Mouse (Mus musculus) midbrain, embryonic 10.5 days (tissue): ENCODE measurements around the gene Grifin. TPM values are rescaled to one million over a fixed set of nuclear protein-coding genes. Genes with fewer than 3 reads are reported as not detected.
A peak's percentile ranks its signal among the peaks of the same experiment; 100 is the strongest.

Experiments used
- DNase-seq: peaks from one replicate; pipeline ENCODE4 v3.0.0-alpha.2; 2017; ENCODE audit warnings: low spot score
- H3K27ac ChIP-seq: fragments of 300-500 bp; sonication (generic); replicated peaks from 2 replicates; pipeline ENCODE4 v1.5.1; 2016; ENCODE audit warnings: mild to moderate bottlenecking
- H3K27me3 ChIP-seq: fragments of 300-500 bp; sonication (generic); 2 replicates; pipeline ENCODE4 v1.6.1; 2016; ENCODE audit warnings: low read depth, mild to moderate bottlenecking; ENCODE audit not compliant: poor library complexity, severe bottlenecking
- H3K36me3 ChIP-seq: fragments of 300-500 bp; sonication (generic); 2 replicates; pipeline ENCODE4 v1.6.1; 2016; ENCODE audit warnings: mild to moderate bottlenecking, moderate library complexity
- H3K4me1 ChIP-seq: fragments of 300-500 bp; sonication (generic); 2 replicates; pipeline ENCODE4 v1.6.1; 2016
- H3K4me3 ChIP-seq: fragments of 300-500 bp; sonication (generic); 2 replicates; pipeline ENCODE4 v1.5.1; 2016; ENCODE audit warnings: mild to moderate bottlenecking, moderate library complexity
- H3K9me3 ChIP-seq: fragments of 300-500 bp; sonication (generic); replicated peaks from 2 replicates; pipeline ENCODE4 v1.6.1; 2016; ENCODE audit warnings: mild to moderate bottlenecking
- WGBS: fragments of 180-500 bp; shearing (Covaris S2); methylation state at CpG from one replicate; pipeline ENCODE4 v1.1.7; 2016; 5-methylcytosine and 5-hydroxymethylcytosine counted together
- polyA plus RNA-seq: library from polyadenylated mRNA; unstranded; fragments of >200 nt; fragmentation: Nextera tagmentation; extraction: Ambion mirVana; gene quantifications from 2 replicates; pipeline ENCODE4 v1.2.1, GENCODE M21; 2016

Gene Grifin
- polyA plus RNA-seq, 1 experiment from 2014 or later: 0.62 TPM

DNA sequence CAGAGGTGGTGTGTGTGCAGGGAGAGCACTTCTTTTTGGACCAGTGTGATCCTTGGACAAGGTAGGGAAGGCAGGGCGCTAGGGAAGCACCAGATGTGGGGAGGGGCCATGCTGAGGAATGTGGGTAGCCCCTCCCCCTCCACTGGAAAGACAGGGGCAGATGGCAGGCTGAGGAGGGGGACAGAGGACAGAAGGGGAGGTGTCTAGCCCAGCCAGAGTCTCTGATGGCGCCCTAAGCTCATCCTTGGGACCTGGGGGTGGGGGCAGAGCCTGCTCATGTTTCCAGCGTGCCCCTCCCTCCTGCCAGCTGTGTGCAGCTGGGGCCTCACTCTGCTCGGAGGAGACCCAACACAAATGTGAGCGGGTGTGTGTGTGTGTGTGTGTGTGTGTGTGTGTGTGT is 16.7 kb upstream of the Grifin start:
- Histone ChIP-seq H3K27me3 (peaks cover 16% of the 10 kb centered on the region), H3K36me3 (no peaks in the 10 kb centered on the region), H3K27ac (peak overlapping the region; percentile 91), H3K4me3 (peak overlapping the region; percentile 22), H3K4me1 (peaks cover 79% of the 10 kb centered on the region), H3K9me3 (no peaks in the 10 kb centered on the region)
- DNase-seq: peak; percentile 70
- WGBS: 1% methylated on average over 5 of the region's 5 CpGs

DNA sequence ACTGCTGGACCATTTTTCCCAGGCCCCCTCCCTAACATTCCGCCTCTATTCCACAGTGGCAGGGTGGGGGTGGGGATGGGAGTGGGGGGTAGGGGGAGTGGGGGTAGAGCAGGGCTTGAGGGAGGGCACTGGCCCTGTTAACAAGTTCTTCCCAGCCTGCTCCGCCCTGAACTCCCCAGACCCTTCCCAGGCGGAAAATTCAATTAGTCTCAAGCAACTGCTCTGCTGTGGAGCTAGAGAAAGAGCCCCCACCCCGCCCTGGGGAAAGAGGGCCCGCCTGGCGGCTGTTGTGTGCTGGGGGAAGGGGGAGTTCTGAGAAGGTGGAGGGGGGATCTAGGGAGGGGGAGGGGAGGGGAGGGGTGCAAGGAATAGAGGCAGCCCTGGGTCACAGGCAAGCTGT is 14.9 kb upstream of the Grifin start:
- 3% methylated on average over 6 of the region's 6 CpGs for WGBS
- Histone ChIP-seq H3K4me1 (peaks cover 75% of the 10 kb centered on the region), H3K4me3 (peak overlapping the region; percentile 21; the same call in 1 of the 2 replicates)

DNA sequence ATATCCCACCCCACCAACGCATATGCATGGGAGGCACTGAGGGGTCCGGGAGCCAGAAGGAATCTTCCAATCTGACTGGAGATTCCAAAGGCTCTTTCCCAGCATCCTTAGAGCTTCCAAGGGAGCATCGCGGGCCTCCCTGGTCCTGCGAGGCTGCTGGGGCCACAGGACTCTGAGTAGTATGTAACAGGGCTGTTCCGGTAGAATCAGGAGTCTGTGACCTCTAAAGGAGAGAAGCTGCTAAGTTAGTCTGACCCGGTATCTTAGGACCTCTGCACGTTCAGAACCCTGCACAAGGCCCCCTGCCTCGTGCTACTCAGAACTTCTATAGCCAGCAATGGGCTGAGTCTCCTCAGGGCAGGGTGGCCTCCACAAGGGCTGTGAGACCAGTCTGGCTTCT is 14.3 kb upstream of the Grifin start:
- Histone ChIP-seq H3K27ac (peak overlapping the region; percentile 91), H3K36me3 (no peaks in the 10 kb centered on the region), H3K4me3 (peak overlapping the region; percentile 21; the same call in 1 of the 2 replicates), H3K4me1 (peaks cover 70% of the 10 kb centered on the region), H3K27me3 (peaks cover 16% of the 10 kb centered on the region), H3K9me3 (no peaks in the 10 kb centered on the region; the same call in 1 of the 2 replicates)
- no peak for DNase-seq
- WGBS: 32% methylated on average over 9 of the region's 9 CpGs

More for the DNA sequence above, 14.9 kb upstream of the Grifin start:
- no peaks in the 10 kb centered on the region for H3K36me3 ChIP-seq
- DNase-seq: peak; percentile 84
- H3K27ac ChIP-seq: peak overlapping the region; percentile 91
- H3K9me3 ChIP-seq: no peaks in the 10 kb centered on the region; the same call in 1 of the 2 replicates
- peaks cover 16% of the 10 kb centered on the region for H3K27me3 ChIP-seq

DNA sequence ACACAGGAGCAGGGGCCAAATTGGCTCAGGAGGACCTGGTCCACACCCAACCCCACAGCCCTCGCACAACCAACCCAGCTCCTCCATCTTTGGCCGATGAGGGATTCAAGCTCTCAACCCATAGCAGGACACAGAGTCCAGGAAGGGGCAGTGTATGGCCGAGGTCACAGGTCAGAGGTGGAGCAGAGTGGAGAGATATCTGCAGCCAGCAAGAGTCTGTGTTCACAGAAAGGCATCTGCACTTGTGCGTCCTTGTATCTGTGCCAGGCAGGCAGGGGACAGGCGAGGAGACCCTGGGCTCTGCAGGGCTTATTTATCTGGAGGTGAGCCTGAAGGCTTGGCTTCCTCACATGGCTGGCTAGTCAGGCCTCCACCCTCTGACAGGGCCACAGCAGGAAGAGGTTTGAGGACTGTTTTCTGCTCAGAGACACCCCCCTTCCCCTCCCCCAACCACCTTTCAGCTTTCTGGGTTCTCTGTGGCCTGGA is 10.6 kb upstream of the Grifin start:
- Histone ChIP-seq H3K4me3 (no peak overlapping the region), H3K4me1 (peaks cover 45% of the 10 kb centered on the region), H3K27me3 (peaks cover 12% of the 10 kb centered on the region), H3K9me3 (no peaks in the 10 kb centered on the region; the same call in 1 of the 2 replicates), H3K36me3 (no peaks in the 10 kb centered on the region), H3K27ac (peak overlapping the region; percentile 60)
- DNase-seq: no peak
- 57% methylated on average over 5 of the region's 5 CpGs for WGBS

DNA sequence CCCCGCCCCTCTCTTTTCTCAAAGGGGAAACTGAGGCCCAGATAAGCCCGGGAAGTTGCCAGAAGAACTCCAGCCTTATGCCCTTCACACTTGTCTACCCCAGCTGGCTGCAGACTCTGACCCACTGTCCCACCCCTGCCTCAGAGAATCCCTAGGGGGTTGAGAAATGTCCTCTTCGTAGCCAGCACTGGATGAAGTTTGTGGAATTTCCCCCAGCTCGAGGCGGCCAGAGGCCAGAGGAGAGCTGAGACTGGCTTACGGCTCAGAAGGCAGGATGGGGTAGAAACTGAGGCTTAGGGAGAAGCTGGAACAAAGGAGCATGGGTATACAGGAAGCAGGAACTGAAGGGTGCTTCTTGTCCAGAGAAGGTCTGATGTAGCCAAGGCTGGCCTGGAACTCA is 7.7 kb upstream of the Grifin start:
- H3K4me1 ChIP-seq: peaks cover 36% of the 10 kb centered on the region
- H3K27me3 ChIP-seq: no peaks in the 10 kb centered on the region; the same call in 1 of the 2 replicates
- H3K4me3 ChIP-seq: no peak overlapping the region
- peak overlapping the region; percentile 57 for H3K27ac ChIP-seq
- H3K9me3 ChIP-seq: no peaks in the 10 kb centered on the region; the same call in 1 of the 2 replicates
- WGBS: 80% methylated on average over 6 of the region's 6 CpGs
- H3K36me3 ChIP-seq: no peaks in the 10 kb centered on the region
- DNase-seq: no peak

DNA sequence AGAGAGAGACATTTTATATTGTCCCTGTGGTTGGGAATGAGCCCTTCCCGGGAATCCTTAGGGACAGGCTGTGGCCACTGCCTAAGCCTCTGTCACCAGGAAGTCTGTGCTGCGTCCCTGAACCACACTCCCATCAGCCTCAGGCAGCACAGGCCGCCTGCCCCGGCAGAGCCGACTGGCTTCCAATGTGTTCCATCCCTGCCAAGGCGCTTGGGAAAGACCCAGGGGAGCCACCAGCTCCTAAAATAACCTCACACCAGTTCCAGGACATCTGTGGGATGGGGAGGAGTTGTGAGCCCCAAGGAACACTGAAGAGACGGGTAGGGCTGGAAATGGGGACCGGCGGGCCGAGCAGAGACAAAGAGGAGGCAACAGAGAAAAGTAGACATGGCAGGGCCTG is 6.8 kb upstream of the Grifin start:
- peaks cover 46% of the 10 kb centered on the region for H3K4me1 ChIP-seq
- H3K27ac ChIP-seq: peak overlapping the region; percentile 65
- H3K9me3 ChIP-seq: no peaks in the 10 kb centered on the region; the same call in 1 of the 2 replicates
- WGBS: 83% methylated on average over 10 of the region's 10 CpGs
- DNase-seq: no peak
- H3K27me3 ChIP-seq: no peaks in the 10 kb centered on the region; the same call in 1 of the 2 replicates
- no peak overlapping the region for H3K4me3 ChIP-seq
- no peaks in the 10 kb centered on the region for H3K36me3 ChIP-seq

DNA sequence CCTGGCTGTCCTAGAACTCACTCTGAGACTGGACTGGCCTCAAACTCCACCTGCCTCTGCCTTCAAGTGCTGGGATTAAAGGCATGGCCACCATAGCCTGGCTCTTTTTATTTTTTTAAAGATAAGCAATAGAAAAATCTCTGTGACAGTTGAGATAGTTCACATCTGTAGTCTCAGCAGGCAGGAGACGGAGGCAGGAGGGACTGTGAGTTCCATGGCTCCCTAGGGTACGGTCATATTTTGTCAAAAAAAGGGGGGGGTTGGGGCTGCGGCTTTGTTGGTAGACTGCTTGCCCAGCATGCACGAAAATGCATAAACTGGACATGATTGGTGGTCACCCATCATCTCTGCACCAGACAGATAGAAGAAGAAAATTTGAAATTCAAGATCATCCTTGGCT is 6.3 kb upstream of the Grifin start:
- Histone ChIP-seq H3K27ac (peak overlapping the region; percentile 65; the same call in 1 of the 2 replicates), H3K36me3 (no peaks in the 10 kb centered on the region), H3K9me3 (no peaks in the 10 kb centered on the region; the same call in 1 of the 2 replicates), H3K27me3 (no peaks in the 10 kb centered on the region; the same call in 1 of the 2 replicates), H3K4me3 (no peak overlapping the region), H3K4me1 (peaks cover 51% of the 10 kb centered on the region)
- 87% methylated on average over 4 of the region's 4 CpGs for WGBS
- DNase-seq: no peak

DNA sequence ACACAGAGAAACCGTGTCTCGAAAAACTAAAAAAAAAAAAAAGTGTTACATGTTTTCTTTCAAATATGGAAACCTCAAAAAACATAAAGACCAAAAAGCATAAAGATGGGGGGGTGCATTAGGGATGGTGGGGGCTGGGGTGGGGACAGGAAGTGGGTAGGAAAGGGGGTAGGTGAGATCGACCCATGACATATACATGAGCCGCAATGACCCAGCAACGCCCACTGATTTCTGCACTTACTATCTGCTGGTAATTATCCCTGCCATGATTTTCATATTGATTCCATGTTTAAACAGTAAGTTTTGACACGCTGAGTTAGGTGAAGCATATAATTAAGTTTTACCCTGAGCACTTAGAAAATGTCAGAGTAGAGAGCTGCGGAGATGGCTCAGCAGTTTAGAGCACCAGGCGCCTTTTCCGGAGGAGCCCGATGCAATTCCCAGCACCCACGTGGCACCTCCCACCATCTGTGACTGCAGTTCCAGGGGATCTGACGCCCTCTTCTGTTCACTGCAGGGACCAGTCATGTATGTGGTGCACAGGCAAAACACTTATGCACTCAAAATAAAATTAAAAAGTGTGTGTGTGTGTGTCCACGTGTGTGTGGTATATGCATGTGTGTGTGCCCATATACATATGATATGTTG is 5.5 kb upstream of the Grifin start:
- 93% methylated on average over 13 of the region's 13 CpGs for WGBS
- H3K4me1 ChIP-seq: peaks cover 55% of the 10 kb centered on the region
- no peaks in the 10 kb centered on the region for H3K36me3 ChIP-seq

DNA sequence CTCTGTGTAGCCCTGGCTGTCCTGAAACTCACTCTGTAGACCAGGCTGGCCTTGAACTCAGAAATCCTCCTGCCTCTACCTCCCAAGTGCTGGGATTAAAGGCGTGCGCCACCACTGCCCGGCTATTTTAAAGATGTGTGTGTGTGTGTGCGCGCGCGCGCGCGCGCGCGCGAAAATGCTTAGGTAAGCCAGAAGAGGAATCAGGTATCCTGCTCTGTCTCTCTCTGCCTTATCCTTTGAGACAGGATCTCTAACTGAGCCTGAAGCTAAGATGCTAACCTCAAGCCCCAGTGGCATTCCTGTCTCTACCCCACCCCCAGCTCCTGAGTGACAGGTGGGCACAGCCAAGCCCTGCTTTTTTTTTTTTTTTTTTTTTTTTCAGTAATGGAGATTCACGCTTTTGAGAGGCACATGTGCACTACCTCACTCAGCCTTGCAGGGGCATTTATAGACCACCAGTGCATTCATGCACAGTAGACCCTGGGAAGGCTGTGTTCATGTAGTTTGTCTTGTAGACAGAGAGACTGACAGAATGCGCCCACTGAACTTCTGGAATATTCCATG is 4.2 kb upstream of the Grifin start:
- WGBS: 83% methylated on average over 16 of the region's 16 CpGs
- Histone ChIP-seq H3K27me3 (no peaks in the 10 kb centered on the region; the same call in 1 of the 2 replicates), H3K4me1 (peaks cover 65% of the 10 kb centered on the region), H3K4me3 (no peak overlapping the region), H3K36me3 (no peaks in the 10 kb centered on the region), H3K27ac (no peak overlapping the region), H3K9me3 (no peaks in the 10 kb centered on the region)
- DNase-seq: no peak

More for the DNA sequence above, 5.5 kb upstream of the Grifin start:
- Histone ChIP-seq H3K9me3 (no peaks in the 10 kb centered on the region), H3K27ac (no peak overlapping the region), H3K27me3 (no peaks in the 10 kb centered on the region; the same call in 1 of the 2 replicates), H3K4me3 (no peak overlapping the region)
- DNase-seq: no peak

DNA sequence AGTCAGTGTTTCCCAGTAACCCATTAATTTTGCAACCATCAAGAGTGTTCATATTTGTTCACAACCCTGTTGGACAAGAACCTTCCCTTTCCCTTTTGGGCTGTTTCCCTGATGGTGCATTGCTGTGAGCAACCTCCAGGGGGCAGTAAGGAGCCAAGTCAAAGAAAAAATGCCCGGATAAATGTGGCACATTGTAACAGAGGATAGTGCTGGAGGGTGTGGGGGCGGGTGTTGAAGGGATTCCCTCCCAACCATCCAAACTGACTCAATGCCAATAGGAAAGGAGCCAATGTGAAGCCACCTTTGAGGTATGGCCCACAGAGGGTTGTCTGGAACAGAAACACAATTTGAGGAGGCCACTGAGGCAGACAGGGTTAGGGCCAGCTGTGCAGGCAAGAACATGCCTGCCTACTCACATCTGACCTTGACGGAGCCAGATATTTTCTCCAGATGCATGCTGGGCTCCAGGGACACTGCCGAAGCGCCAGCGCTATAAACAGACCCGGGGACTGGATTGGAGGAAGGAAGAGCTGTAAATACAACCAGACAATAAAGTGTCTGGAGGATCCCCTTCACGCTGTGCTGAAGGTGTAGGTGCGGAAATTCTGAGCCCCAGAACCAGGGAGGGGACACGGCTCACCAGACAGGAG is 3.6 kb upstream of the Grifin start:
- DNase-seq: peak; percentile 76
- WGBS: 61% methylated on average over 10 of the region's 10 CpGs
- Histone ChIP-seq H3K4me3 (no peak overlapping the region), H3K4me1 (peaks cover 71% of the 10 kb centered on the region), H3K27ac (peak overlapping the region; percentile 70), H3K9me3 (no peaks in the 10 kb centered on the region), H3K27me3 (peaks cover 7% of the 10 kb centered on the region), H3K36me3 (no peaks in the 10 kb centered on the region)

DNA sequence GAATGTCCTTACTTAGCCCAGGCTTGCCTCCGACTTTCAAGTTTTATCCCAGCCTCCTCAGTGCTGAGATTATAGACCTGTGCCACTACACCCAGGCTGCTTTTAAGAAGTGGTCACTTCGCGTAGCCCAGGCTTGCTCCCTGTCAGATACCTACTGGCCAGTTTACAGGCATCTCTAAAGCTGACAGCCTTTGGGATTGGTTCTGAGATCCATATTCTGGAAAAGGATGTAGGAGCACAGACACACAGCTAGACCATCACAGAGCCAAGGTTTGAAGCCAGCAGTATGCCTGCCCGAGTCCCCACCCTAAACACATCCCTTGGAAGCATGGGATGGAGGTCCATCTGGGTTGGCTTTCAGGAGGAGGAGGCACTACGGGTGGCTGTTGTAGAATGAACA is 2.9 kb upstream of the Grifin start:
- peaks cover 12% of the 10 kb centered on the region for H3K27me3 ChIP-seq
- H3K4me3 ChIP-seq: 0 out of 2 replicates have a peak overlapping the region, but pooled peaks have one; percentile 4
- H3K4me1 ChIP-seq: peaks cover 76% of the 10 kb centered on the region
- peak overlapping the region; percentile 88 for H3K27ac ChIP-seq
- DNase-seq: no peak
- no peaks in the 10 kb centered on the region for H3K36me3 ChIP-seq
- 89% methylated on average over 5 of the region's 5 CpGs for WGBS
- no peaks in the 10 kb centered on the region for H3K9me3 ChIP-seq

DNA sequence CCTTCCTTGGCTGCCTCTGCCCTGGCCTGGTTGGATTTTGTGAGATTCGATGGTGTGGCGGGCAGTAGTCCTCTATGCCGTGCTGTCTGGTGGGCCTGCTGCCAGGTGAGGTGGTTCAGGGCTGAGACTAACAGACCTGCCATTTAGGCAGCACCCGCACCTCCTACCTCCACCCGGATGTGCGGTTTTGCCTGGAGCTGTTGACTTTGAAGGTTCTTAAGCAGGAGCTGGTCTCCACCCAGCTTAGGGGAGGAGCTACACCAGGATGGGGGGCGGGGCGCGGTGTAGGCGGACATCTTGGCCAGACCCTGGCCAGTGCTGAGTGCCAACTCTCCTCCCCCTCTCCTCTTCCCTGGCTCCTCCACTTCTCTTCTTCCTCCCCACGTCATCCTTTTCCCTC is 2.5 kb upstream of the Grifin start:
- Histone ChIP-seq H3K4me3 (0 out of 2 replicates have a peak overlapping the region, but pooled peaks have one; percentile 4), H3K9me3 (no peaks in the 10 kb centered on the region), H3K27ac (peak overlapping the region; percentile 88), H3K4me1 (peaks cover 76% of the 10 kb centered on the region), H3K36me3 (no peaks in the 10 kb centered on the region), H3K27me3 (peaks cover 12% of the 10 kb centered on the region)
- DNase-seq: peak; percentile 35
- 65% methylated on average over 11 of the region's 11 CpGs for WGBS
